In the genomic region with DNA sequence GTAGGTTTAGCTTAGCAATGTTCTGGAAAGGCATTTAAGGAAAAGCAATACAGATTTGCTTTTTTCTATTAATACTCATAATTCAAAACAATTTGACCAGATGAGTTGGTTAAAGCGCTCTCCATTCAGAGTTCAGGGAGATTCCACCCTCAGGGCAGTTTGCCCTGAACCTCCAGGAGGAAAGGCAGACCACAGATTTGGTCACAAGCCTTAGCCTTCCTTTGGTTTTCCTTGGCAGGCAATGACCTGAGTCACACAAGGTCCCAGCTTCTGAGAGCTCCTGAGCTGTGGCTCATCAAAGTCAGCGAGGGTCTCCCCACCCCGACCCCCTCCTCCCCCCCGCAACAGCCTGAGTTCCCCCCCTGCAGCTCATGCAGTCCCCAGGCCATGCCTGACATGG, we compare ENCODE assay signal across 18 mouse cellular contexts. TPM values are rescaled to one million over a fixed set of nuclear protein-coding genes. Genes with fewer than 3 reads are reported as not detected.
DNase-seq lines count a peak whose midpoint lies in the region.
"Had no signal": no experiment of that assay in that cellular context is flagged by ENCODE, and none has a peak within 500 bp of the region (broad histone marks: within the 10 kb centered on the region; RNA-seq: fewer than 3 reads in every experiment).

No protein-coding gene starts in this region.

- peak; percentile 82 for DNase-seq in 3T3-L1 (ENCODE audit: low read depth, low spot score)
- DNase-seq in NIH3T3 (ENCODE audit: low read depth): peak; percentile 20
- peak; percentile 74 for DNase-seq in fibroblast of lung, adult 2 months (ENCODE audit: low read depth)
- DNase-seq in layer of hippocampus, postnatal 14 days (ENCODE audit: low spot score in 2 of 2): no peak
- no peak for DNase-seq in embryo, embryonic 11 days
- DNase-seq in adrenal gland, adult (ENCODE audit: inconsistent age in 2 of 2, low spot score in 1 of 2): no peak
- DNase-seq: adrenal gland, adult 2 months; adrenal gland, postnatal 10 days; adrenal gland, postnatal 25 days; cerebellum, adult 11 months; cerebellum, adult 18-20 months; cerebellum, adult 8-10 months; cerebellum, adult 9-11 months; cerebellum, postnatal 14 days; cerebellum, postnatal 36 days had no signal

RNA-seq across cellular contexts. Expression of gene Cx3cr1, which starts 5.4 kb away (rescaled TPM):
- total RNA-seq in layer of hippocampus, postnatal 14 days (2021): 10 to 100 TPM; 34.7 to 36.0 TPM
- total RNA-seq: MEL had no signal

RNA-seq across cellular contexts. Expression of gene Ccr8, which starts 27.6 kb away (rescaled TPM):
- total RNA-seq in layer of hippocampus, postnatal 14 days (2021): not detected
- total RNA-seq: adrenal gland, adult 2 months; adrenal gland, postnatal 10 days; adrenal gland, postnatal 25 days; adrenal gland, postnatal 4 days; common myeloid progenitor, adult 5-6 weeks; MEL had no signal

RNA-seq across cellular contexts. Expression of gene Xirp1, which starts 40.9 kb away (rescaled TPM):
- total RNA-seq in layer of hippocampus, postnatal 14 days (2021): under 1 TPM; 0.14 to 0.41 TPM
- total RNA-seq: common myeloid progenitor, adult 5-6 weeks; MEL had no signal

RNA-seq across cellular contexts. Expression of gene Slc25a38, which starts 45.9 kb away (rescaled TPM):
- 10 to 100 TPM; 25.6 to 25.7 TPM for total RNA-seq in layer of hippocampus, postnatal 14 days (2021)

Comparison
In these comparisons a context has a peak if more than half of its experiments do, and no peak if none do; other contexts are left out.
1. DNase-seq: peak in 3T3-L1 (single experiment), NIH3T3 (single experiment) and fibroblast of lung, adult 2 months (single experiment); none in layer of hippocampus, postnatal 14 days (0 of 2), embryo, embryonic 11 days (single experiment) and adrenal gland, adult (0 of 2).